Mouse (Mus musculus): ENCODE measurements around the gene Tmem171. TPM values are rescaled to one million over a fixed set of nuclear protein-coding genes. Genes with fewer than 3 reads are reported as not detected.

The Tmem171 gene
- polyA plus RNA-seq, 1 experiment from 2014 or later, result not detected

- Histone ChIP-seq H3K4me3 (ENCODE audit: low read depth, low read length) (no peak overlapping the region), H3K4me1 (ENCODE audit: control insufficient read depth, insufficient read depth, low read length) (no peaks in the 10 kb centered on the region), H3K9me3 (ENCODE audit: control insufficient read depth, low read length) (no peaks in the 10 kb centered on the region), H3K27ac (ENCODE audit: low read depth, low read length) (no peak overlapping the region), H3K4me2 (ENCODE audit: low read depth) (no peak overlapping the region), H3K27me3 (ENCODE audit: control insufficient read depth, insufficient read depth, low read length) (no peaks in the 10 kb centered on the region), H3K9ac (ENCODE audit: low read length) (no peak overlapping the region), H3K36me3 (ENCODE audit: control insufficient read depth, insufficient read depth, low read length) (no peaks in the 10 kb centered on the region)
- DNase-seq (ENCODE audit: low spot score) (peak; percentile 46), ATAC-seq (ENCODE audit: insufficient read depth, low FRiP score, low TSS enrichment) (no peak)
- WGBS, result 58% methylated on average over 9 of the region's 9 CpGs
These were observed 6.7 kb downstream of the Tmem171 start for GRCm38 (mm10) chr13:98687931-98688330.

DNA sequence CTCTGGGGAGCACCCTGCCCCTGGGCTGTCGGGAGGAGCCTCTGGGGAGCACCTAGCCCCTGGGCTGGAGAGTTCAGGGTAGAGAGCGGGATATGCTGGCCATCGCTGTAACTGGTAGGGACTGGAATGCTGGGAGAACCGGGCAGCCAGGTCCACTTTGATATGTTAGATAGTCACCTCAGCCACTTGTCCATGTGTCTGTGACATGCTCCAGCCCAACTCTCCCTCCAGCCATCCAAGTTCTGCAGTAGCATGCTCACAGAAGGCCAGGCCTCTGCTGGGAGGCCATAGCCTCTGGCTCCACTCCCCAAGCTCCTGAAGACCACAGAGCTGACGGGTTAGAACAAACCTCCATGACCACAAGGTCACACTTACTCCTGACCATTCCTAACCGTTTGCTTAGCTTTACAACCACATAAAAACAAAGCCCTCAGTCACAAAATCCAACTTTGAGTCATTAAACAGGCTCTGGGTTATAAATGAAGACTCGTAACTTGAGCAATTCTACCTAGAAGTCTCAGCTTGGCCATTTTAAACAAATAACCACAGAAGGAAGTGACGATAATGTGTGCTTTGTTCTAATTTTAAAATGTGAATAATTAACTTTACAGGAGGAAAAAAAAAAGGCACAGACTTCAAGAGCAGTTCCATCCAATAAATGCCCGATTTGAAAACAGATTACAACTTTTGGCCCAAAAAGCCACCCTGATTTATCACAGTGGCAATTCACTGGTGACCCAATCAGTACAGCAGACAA lies 10.3 kb downstream of the Tmem171 start:
- Histone ChIP-seq H3K4me1 (ENCODE audit: control insufficient read depth, insufficient read depth, low read length) (no peaks in the 10 kb centered on the region), H3K4me2 (ENCODE audit: low read depth) (no peak overlapping the region), H3K36me3 (ENCODE audit: control insufficient read depth, insufficient read depth, low read length) (no peaks in the 10 kb centered on the region), H3K27me3 (ENCODE audit: control insufficient read depth, insufficient read depth, low read length) (no peaks in the 10 kb centered on the region), H3K4me3 (ENCODE audit: low read depth, low read length) (no peak overlapping the region), H3K9me3 (ENCODE audit: control insufficient read depth, low read length) (no peaks in the 10 kb centered on the region), H3K27ac (ENCODE audit: low read depth, low read length) (no peak overlapping the region), H3K9ac (ENCODE audit: low read length) (no peak overlapping the region)
- WGBS, result 60% methylated on average over 9 of the region's 9 CpGs
- ATAC-seq (ENCODE audit: insufficient read depth, low FRiP score, low TSS enrichment) (no peak), DNase-seq (ENCODE audit: low spot score) (no peak)

- no peak for DNase-seq (ENCODE audit: low spot score)
- no peaks in the 10 kb centered on the region for H3K36me3 ChIP-seq (ENCODE audit: control insufficient read depth, insufficient read depth, low read length)
- H3K27me3 ChIP-seq (ENCODE audit: control insufficient read depth, insufficient read depth, low read length), result no peaks in the 10 kb centered on the region
- H3K4me1 ChIP-seq (ENCODE audit: control insufficient read depth, insufficient read depth, low read length), result no peaks in the 10 kb centered on the region
- 95% methylated on average over 2 of the region's 2 CpGs for WGBS
- H3K4me3 ChIP-seq (ENCODE audit: low read depth, low read length), result no peak overlapping the region
- H3K9ac ChIP-seq (ENCODE audit: low read length), result no peak overlapping the region
- no peak overlapping the region for H3K27ac ChIP-seq (ENCODE audit: low read depth, low read length)
- H3K9me3 ChIP-seq (ENCODE audit: control insufficient read depth, low read length), result no peaks in the 10 kb centered on the region
- ATAC-seq (ENCODE audit: insufficient read depth, low FRiP score, low TSS enrichment), result no peak
- H3K4me2 ChIP-seq (ENCODE audit: low read depth), result no peak overlapping the region
These were observed 11.2 kb downstream of the Tmem171 start for GRCm38 (mm10) chr13:98683412-98683811.

DNA sequence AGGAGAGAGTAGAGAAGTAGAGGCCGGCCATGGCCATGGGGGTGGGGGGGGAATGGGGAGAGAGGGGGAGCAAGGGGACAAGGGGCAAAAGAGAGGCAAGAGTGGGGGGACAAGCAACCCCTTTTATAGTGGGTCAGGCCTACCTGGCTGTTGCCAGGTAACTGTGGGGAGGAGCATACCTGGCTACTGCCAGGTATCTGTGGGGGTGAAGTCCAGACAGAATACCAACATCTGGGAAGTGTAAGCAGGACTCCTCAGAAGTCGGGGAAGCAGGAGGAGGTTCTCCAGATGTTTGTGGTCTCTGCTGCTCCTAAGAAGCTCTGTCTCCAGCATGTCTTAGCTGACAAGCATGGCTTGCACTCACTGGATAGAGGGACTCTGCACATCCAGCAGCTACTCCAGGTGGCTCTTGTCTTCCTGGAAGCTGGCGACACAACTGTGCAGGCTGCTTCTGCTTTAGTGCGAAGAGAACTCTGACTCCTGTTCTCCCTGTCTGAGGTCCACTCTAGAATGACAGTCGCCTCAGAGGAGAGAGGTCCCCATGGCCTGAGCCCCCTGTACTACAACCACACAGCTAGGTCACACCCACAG lies 14.1 kb downstream of the Tmem171 start:
- 87% methylated on average over 5 of the region's 5 CpGs for WGBS
- Histone ChIP-seq H3K4me3 (ENCODE audit: low read depth, low read length) (no peak overlapping the region), H3K9me3 (ENCODE audit: control insufficient read depth, low read length) (no peaks in the 10 kb centered on the region), H3K4me2 (ENCODE audit: low read depth) (no peak overlapping the region), H3K27me3 (ENCODE audit: control insufficient read depth, insufficient read depth, low read length) (no peaks in the 10 kb centered on the region), H3K4me1 (ENCODE audit: control insufficient read depth, insufficient read depth, low read length) (no peaks in the 10 kb centered on the region), H3K36me3 (ENCODE audit: control insufficient read depth, insufficient read depth, low read length) (no peaks in the 10 kb centered on the region), H3K9ac (ENCODE audit: low read length) (no peak overlapping the region), H3K27ac (ENCODE audit: low read depth, low read length) (no peak overlapping the region)
- DNase-seq (ENCODE audit: low spot score), result no peak
- ATAC-seq (ENCODE audit: insufficient read depth, low FRiP score, low TSS enrichment), result no peak

- H3K4me3 ChIP-seq (ENCODE audit: low read depth, low read length), result no peak overlapping the region
- WGBS, result 62% methylated on average over 4 of the region's 4 CpGs
- no peaks in the 10 kb centered on the region for H3K4me1 ChIP-seq (ENCODE audit: control insufficient read depth, insufficient read depth, low read length)
- no peaks in the 10 kb centered on the region for H3K27me3 ChIP-seq (ENCODE audit: control insufficient read depth, insufficient read depth, low read length)
- H3K4me2 ChIP-seq (ENCODE audit: low read depth), result no peak overlapping the region
- DNase-seq (ENCODE audit: low spot score) (no peak), ATAC-seq (ENCODE audit: insufficient read depth, low FRiP score, low TSS enrichment) (no peak)
- no peaks in the 10 kb centered on the region for H3K36me3 ChIP-seq (ENCODE audit: control insufficient read depth, insufficient read depth, low read length)
- H3K27ac ChIP-seq (ENCODE audit: low read depth, low read length), result no peak overlapping the region
- no peak overlapping the region for H3K9ac ChIP-seq (ENCODE audit: low read length)
- H3K9me3 ChIP-seq (ENCODE audit: control insufficient read depth, low read length), result no peaks in the 10 kb centered on the region
These were observed 15.0 kb downstream of the Tmem171 start for GRCm38 (mm10) chr13:98679631-98680041.

DNA sequence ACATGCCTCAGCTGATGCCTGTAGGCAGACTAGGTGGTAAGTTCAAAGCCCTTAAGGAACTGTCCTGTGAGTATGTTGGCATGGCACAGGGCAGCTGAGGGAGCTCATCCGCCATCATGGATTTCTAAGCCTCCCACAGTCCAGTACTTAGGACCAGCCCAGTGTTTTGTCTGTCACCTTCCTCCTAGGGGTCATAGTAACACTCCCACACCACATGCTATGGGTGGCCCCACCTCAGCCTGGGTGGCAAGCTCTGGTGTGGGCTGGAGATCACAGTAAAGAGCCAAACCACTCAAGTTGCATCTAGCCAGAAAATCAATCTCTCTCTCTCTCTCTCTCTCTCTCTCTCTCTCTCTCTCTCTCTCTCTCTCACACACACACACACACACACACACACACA lies 15.4 kb downstream of the Tmem171 start:
- Histone ChIP-seq H3K4me1 (ENCODE audit: control insufficient read depth, insufficient read depth, low read length) (no peaks in the 10 kb centered on the region), H3K4me3 (ENCODE audit: low read depth, low read length) (no peak overlapping the region), H3K27me3 (ENCODE audit: control insufficient read depth, insufficient read depth, low read length) (no peaks in the 10 kb centered on the region), H3K9ac (ENCODE audit: low read length) (no peak overlapping the region), H3K4me2 (ENCODE audit: low read depth) (no peak overlapping the region), H3K36me3 (ENCODE audit: control insufficient read depth, insufficient read depth, low read length) (no peaks in the 10 kb centered on the region), H3K9me3 (ENCODE audit: control insufficient read depth, low read length) (no peaks in the 10 kb centered on the region), H3K27ac (ENCODE audit: low read depth, low read length) (no peak overlapping the region)
- ATAC-seq (ENCODE audit: insufficient read depth, low FRiP score, low TSS enrichment), result no peak
- no peak for DNase-seq (ENCODE audit: low spot score)
- 91% methylated on average over 1 of the region's 1 CpGs for WGBS

GRCm38 (mm10) chr13:98673922-98674321 lies 20.7 kb downstream of the Tmem171 start:
- 82% methylated on average over 4 of the region's 4 CpGs for WGBS
- Histone ChIP-seq H3K4me3 (ENCODE audit: low read depth, low read length) (no peak overlapping the region), H3K9ac (ENCODE audit: low read length) (no peak overlapping the region), H3K4me2 (ENCODE audit: low read depth) (no peak overlapping the region), H3K4me1 (ENCODE audit: control insufficient read depth, insufficient read depth, low read length) (no peaks in the 10 kb centered on the region), H3K9me3 (ENCODE audit: control insufficient read depth, low read length) (no peaks in the 10 kb centered on the region), H3K27me3 (ENCODE audit: control insufficient read depth, insufficient read depth, low read length) (no peaks in the 10 kb centered on the region), H3K27ac (ENCODE audit: low read depth, low read length) (no peak overlapping the region), H3K36me3 (ENCODE audit: control insufficient read depth, insufficient read depth, low read length) (no peaks in the 10 kb centered on the region)
- no peak for ATAC-seq (ENCODE audit: insufficient read depth, low FRiP score, low TSS enrichment)
- DNase-seq (ENCODE audit: low spot score), result no peak

DNA sequence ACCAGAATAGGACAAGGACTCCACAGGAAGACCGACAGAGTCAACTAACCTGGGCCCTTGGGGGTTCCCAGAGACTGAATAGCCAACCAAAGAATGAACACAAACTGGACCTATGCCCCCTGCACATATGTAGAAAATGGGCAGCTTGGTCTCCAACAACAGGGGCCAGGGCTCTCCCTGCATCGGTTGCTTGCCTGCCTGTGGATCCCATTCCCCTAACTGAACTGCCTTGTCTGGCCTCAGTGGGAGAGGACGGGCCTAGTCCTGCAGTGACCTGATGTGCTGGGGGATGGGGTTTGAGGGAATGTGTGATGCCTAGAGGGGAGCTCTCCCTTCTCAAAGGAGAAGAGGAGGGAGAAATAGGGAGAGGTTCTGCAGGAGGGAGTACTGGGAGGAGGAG lies 25.3 kb downstream of the Tmem171 start:
- no peak for ATAC-seq (ENCODE audit: insufficient read depth, low FRiP score, low TSS enrichment)
- no peaks in the 10 kb centered on the region for H3K27me3 ChIP-seq (ENCODE audit: control insufficient read depth, insufficient read depth, low read length)
- no peaks in the 10 kb centered on the region for H3K36me3 ChIP-seq (ENCODE audit: control insufficient read depth, insufficient read depth, low read length)
- no peaks in the 10 kb centered on the region for H3K9me3 ChIP-seq (ENCODE audit: control insufficient read depth, low read length)
- WGBS, result 77% methylated on average over 3 of the region's 3 CpGs
- H3K4me3 ChIP-seq (ENCODE audit: low read depth, low read length), result no peak overlapping the region
- no peak overlapping the region for H3K9ac ChIP-seq (ENCODE audit: low read length)
- DNase-seq (ENCODE audit: low spot score), result no peak
- H3K4me1 ChIP-seq (ENCODE audit: control insufficient read depth, insufficient read depth, low read length), result no peaks in the 10 kb centered on the region
- no peak overlapping the region for H3K27ac ChIP-seq (ENCODE audit: low read depth, low read length)
- H3K4me2 ChIP-seq (ENCODE audit: low read depth), result no peak overlapping the region

DNA sequence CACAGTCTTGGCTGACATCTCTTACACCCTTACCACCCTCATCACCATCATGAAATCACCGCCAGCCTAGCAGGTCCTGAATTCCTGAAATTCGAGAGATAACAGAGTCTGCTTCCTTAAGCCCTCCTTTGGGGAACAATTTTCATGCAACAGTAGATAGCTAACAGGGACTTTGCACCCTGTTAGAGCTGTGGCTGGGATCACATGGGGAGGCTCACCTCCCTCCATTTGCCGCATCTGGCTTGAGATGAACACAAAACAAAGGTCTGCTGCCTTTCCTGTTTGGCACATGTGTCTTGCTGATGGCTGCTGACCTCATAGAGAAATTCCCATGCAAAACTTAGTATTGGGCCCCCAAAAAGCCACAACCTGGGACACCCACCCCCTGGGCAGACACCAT lies 27.3 kb downstream of the Tmem171 start:
- Histone ChIP-seq H3K4me2 (ENCODE audit: low read depth) (no peak overlapping the region), H3K27ac (ENCODE audit: low read depth, low read length) (no peak overlapping the region), H3K9me3 (ENCODE audit: control insufficient read depth, low read length) (no peaks in the 10 kb centered on the region), H3K36me3 (ENCODE audit: control insufficient read depth, insufficient read depth, low read length) (no peaks in the 10 kb centered on the region), H3K27me3 (ENCODE audit: control insufficient read depth, insufficient read depth, low read length) (no peaks in the 10 kb centered on the region), H3K4me3 (ENCODE audit: low read depth, low read length) (no peak overlapping the region), H3K9ac (ENCODE audit: low read length) (no peak overlapping the region), H3K4me1 (ENCODE audit: control insufficient read depth, insufficient read depth, low read length) (no peaks in the 10 kb centered on the region)
- no peak for DNase-seq (ENCODE audit: low spot score)
- 76% methylated on average over 3 of the region's 3 CpGs for WGBS
- ATAC-seq (ENCODE audit: insufficient read depth, low FRiP score, low TSS enrichment), result no peak

Measured in neural tube, embryonic 11.5 days (tissue).